Mouse (Mus musculus) embryonic facial prominence, embryonic 12.5 days (tissue): ENCODE results near the gene Rrnad1. TPM values are rescaled to one million over a fixed set of nuclear protein-coding genes. Genes with fewer than 3 reads are reported as not detected.

Source experiments
- ATAC-seq: fragments of 200-750 bp; cut with Nextera tagmentation; 2 replicates; pipeline ENCODE4 v1.8.0; 2017; ENCODE audit not compliant: insufficient number of reproducible peaks, insufficient read depth, low FRiP score, low TSS enrichment
- H3K27ac ChIP-seq: fragments of 300-500 bp; sonication (generic); 2 replicates; pipeline ENCODE4 v1.5.1; 2016; ENCODE audit warnings: mild to moderate bottlenecking
- H3K27me3 ChIP-seq: fragments of 300-500 bp; sonication (generic); 2 replicates; pipeline ENCODE4 v1.6.1; 2016; ENCODE audit warnings: mild to moderate bottlenecking, moderate library complexity
- H3K36me3 ChIP-seq: fragments of 300-500 bp; sonication (generic); 2 replicates; pipeline ENCODE4 v1.6.1; 2016; ENCODE audit warnings: mild to moderate bottlenecking
- H3K4me1 ChIP-seq: fragments of 300-500 bp; sonication (generic); 2 replicates; pipeline ENCODE4 v1.6.1; 2016
- H3K4me2 ChIP-seq: fragments of 300-500 bp; sonication (generic); replicated peaks from 2 replicates; pipeline ENCODE4 v1.6.1; 2016; ENCODE audit warnings: mild to moderate bottlenecking, moderate library complexity
- H3K4me3 ChIP-seq: fragments of 300-500 bp; sonication (generic); 2 replicates; pipeline ENCODE4 v1.5.1; 2016; ENCODE audit warnings: mild to moderate bottlenecking
- H3K9ac ChIP-seq: fragments of 300-500 bp; sonication (generic); 2 replicates; pipeline ENCODE4 v1.6.1; 2016; ENCODE audit warnings: mild to moderate bottlenecking, moderate library complexity
- H3K9me3 ChIP-seq: fragments of 300-500 bp; sonication (generic); 2 replicates; pipeline ENCODE4 v1.6.1; 2016; ENCODE audit warnings: mild to moderate bottlenecking, moderate library complexity
- WGBS: fragments of 180-500 bp; shearing (Covaris S2); methylation state at CpG from one replicate; pipeline ENCODE4 v1.1.7; 2016; 5-methylcytosine and 5-hydroxymethylcytosine counted together
- polyA plus RNA-seq: library from polyadenylated mRNA; unstranded; fragments of >200 nt; fragmentation: Nextera tagmentation; extraction: Ambion mirVana; gene quantifications from 2 replicates; pipeline ENCODE4 v1.2.1, GENCODE M21; 2016

Gene Rrnad1
- polyA plus RNA-seq, result 23.2 and 23.8 TPM in 2 replicates

DNA sequence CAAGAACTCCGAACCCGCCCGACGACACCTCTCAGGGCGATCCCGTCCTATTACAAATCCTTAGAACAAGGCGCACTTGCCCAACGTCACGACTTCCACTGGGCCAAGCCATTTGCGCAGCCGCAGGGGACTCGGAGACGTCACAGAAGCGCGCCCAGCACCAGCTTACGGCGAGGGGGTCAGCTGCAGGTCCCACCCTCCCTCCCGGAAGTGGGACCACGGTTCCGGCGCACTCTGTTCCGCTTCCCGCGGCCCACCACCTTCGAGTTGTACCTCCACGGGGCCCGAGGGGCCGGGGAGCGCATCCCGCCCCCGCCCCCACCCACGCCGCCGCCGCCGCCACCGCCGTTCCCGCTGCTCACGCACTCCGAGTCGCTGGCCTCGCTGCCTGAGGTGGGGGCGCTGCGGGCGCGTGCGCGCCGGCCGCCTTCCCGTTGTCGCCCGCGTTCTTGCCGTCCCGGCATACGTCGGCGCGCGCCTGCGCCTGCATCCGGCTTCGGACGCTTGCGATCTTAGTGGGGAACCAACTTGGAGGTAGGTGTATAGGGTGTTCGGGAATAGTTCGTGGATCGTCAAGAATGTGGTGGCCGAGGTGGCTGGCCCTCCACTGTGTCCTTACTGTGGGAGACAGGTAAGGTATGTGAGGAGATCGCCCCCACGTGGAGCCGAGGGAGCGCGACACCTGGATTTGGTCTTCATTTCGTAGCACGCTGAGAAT lies at the start of gene Rrnad1, which contains the start of gene Isg20l2:
Gene Rrnad1 (minus strand): TSS at position 640 of the 718 bp plus-strand sequence.
Gene Isg20l2 (plus strand): TSS at position 237 of the 718 bp plus-strand sequence.
- H3K9me3 ChIP-seq, result no peaks in the 10 kb centered on the region
- H3K9ac ChIP-seq, result peak within 1 kb of the TSS; percentile 91
- H3K27ac ChIP-seq, result peak within 1 kb of the TSS; percentile 92
- ATAC-seq, result peak; percentile 95
- peak within 1 kb of the TSS; percentile 83 for H3K4me2 ChIP-seq
- H3K36me3 ChIP-seq, result peaks cover 48% of the 10 kb centered on the region
- WGBS, result under 1% methylated on average over 78 of the region's 78 CpGs
- H3K27me3 ChIP-seq, result no peaks in the 10 kb centered on the region
- peak within 1 kb of the TSS; percentile 97 for H3K4me3 ChIP-seq
- peaks cover 25% of the 10 kb centered on the region for H3K4me1 ChIP-seq

DNA sequence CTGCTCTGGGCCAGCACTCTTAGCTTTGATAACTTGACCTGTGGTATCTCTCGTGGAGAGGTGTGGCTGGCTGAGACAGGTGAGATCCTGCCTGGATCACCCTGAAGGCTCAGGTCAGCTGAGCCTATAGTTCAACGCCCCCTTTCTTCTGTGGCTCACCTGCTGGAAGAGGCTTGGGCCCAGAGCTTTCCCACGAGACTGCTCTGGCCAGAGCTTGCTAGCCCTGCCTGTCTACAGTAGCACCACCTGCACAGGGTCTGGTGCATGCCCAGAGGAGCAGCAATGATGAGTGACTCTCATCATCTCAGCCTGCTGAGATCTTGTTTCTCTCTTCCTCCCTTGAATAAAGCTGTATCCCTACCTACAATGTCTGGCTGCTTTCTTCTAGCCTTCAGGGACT lies 49.6 kb upstream of the Rrnad1 start:
- Histone ChIP-seq H3K27ac (no peak overlapping the region), H3K4me3 (no peak overlapping the region), H3K36me3 (0 out of 2 replicates have a peak, but pooled peaks cover 6% of the 10 kb centered on the region), H3K9ac (no peak overlapping the region), H3K4me2 (no peak overlapping the region), H3K4me1 (peaks cover 43% of the 10 kb centered on the region), H3K27me3 (no peaks in the 10 kb centered on the region), H3K9me3 (no peaks in the 10 kb centered on the region)
- 56% methylated on average over 3 of the region's 3 CpGs for WGBS
- no peak for ATAC-seq

DNA sequence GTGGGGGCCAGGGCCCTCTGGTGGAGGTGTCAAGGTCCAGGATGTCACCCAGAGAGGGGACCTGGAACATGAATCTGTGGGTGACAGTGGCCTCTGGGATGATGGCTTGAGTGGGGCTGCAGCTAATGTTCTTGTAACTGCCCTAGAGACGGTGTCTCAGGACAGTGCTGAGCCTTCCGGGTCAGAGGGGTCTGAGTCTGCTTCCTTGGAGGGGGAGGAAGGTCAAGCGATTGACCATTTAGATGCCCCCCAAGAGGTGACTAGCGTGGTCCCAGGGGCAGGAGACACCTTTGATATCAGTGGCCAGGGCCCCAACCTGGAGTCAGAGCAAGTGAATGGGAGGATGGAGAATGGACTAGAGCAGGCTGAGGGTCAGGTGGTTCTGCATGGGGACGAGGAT lies 49.0 kb upstream of the Rrnad1 start:
- H3K9me3 ChIP-seq, result no peaks in the 10 kb centered on the region
- WGBS, result 82% methylated on average over 5 of the region's 5 CpGs
- no peak overlapping the region for H3K27ac ChIP-seq
- H3K4me3 ChIP-seq, result no peak overlapping the region
- ATAC-seq, result no peak
- H3K4me2 ChIP-seq, result no peak overlapping the region
- no peaks in the 10 kb centered on the region for H3K27me3 ChIP-seq
- H3K36me3 ChIP-seq, result 0 out of 2 replicates have a peak, but pooled peaks cover 6% of the 10 kb centered on the region
- peaks cover 44% of the 10 kb centered on the region for H3K4me1 ChIP-seq
- no peak overlapping the region for H3K9ac ChIP-seq

DNA sequence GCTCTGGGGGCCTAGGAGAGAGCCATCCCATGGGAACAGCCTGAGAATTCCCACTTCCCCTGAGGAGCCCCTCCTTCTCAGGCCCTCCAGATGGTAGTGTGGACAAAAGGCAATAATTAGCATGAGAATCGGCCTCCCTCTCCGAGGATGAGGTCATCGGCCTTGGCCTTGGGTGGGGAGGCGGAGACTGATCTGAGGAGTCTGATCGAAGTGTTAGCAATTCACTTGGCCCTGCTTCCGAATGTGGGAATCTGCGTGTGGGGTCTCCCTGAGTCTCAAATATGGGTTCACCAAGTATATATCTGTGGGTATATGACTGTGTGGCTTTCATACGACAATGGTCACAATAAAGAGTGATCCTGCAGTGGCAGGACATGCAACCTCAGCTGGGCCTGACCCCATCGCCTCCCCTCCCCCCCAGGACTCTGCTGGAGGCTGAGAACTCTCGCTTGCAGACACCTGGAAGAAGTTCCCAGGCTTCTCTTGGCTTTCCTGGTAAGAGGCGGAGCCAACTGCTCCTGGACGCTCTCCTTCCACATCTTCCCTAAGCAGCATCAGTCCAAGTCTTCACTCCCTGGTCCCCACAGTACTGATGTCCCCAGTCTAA lies 44.0 kb upstream of the Rrnad1 start:
- Histone ChIP-seq H3K4me3 (0 out of 2 replicates have a peak overlapping the region, but pooled peaks have one; percentile 53), H3K4me1 (peaks cover 47% of the 10 kb centered on the region), H3K36me3 (0 out of 2 replicates have a peak, but pooled peaks cover 6% of the 10 kb centered on the region)

DNA sequence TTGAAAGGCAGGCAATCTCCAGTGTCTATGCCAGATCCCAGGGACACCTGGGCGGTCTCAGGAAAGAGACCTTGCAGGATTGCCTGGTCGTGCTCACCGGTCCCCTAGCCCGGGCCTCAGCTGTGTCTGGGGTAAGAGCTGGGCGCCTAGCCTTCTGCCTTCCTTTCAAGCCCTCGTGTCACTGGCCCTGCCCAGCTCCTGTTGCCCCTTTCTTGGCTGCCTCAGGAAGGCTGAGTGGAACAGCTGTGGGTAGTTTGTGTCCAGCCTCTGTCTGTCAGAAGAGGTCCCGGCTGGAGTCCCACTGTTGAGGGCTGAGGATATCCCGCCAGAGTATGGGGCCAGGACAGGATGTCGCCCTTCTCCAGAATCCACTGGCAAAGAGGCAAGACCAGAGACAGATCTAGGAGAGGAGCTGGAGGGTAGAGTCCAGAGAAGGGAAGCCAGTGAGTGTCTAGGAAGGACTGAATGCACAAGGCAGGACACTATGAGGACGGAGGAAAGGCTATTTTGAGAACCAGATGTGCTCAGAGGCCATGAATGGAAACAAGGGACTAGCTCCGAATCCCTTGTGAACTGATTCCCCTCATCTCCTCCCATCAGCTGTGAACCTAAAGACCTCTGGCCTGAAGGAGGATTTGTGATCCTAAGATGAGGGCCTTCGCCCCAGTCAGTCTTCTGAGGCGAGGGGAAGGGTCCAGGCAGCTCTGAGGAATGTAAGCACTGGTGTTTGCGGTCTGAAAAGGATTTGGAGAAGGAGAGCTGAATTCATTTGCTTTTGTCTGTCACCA lies 43.3 kb upstream of the Rrnad1 start:
- Histone ChIP-seq H3K27ac (peak overlapping the region; percentile 24; the same call in 1 of the 2 replicates), H3K4me3 (peak overlapping the region; percentile 53), H3K4me1 (peaks cover 47% of the 10 kb centered on the region), H3K9me3 (no peaks in the 10 kb centered on the region), H3K36me3 (0 out of 2 replicates have a peak, but pooled peaks cover 6% of the 10 kb centered on the region), H3K27me3 (peaks cover 16% of the 10 kb centered on the region; the same call in 1 of the 2 replicates), H3K4me2 (peak overlapping the region; percentile 96), H3K9ac (0 out of 2 replicates have a peak overlapping the region, but pooled peaks have one; percentile 71)
- WGBS, result 26% methylated on average over 14 of the region's 14 CpGs
- ATAC-seq, result no peak

More for the DNA sequence above, 44.0 kb upstream of the Rrnad1 start:
- H3K27me3 ChIP-seq, result peaks cover 16% of the 10 kb centered on the region; the same call in 1 of the 2 replicates
- H3K9ac ChIP-seq, result no peak overlapping the region; the same call in 1 of the 2 replicates
- no peaks in the 10 kb centered on the region for H3K9me3 ChIP-seq
- peak overlapping the region; percentile 96 for H3K4me2 ChIP-seq
- peak overlapping the region; percentile 24 for H3K27ac ChIP-seq
- no peak for ATAC-seq
- WGBS, result 15% methylated on average over 12 of the region's 12 CpGs

DNA sequence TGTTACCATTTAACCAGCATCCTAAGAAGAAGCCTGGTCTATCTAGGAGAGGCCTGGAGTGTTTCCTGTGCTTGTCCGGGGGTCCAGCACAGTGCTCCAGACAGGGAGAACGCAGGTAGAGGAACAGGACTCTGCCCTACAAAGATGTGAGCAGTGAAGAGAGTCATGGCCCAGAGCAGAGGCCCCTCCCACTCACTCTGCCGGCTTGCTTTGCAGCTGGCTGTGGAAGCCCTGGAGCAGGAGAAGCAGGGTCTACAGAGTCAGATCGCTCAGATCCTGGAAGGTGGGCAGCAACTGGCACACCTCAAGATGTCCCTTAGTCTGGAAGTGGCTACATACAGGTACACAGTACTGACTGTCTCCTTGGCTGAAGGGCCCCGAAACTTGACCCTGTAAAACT lies 42.3 kb upstream of the Rrnad1 start:
- peaks cover 16% of the 10 kb centered on the region; the same call in 1 of the 2 replicates for H3K27me3 ChIP-seq
- H3K9ac ChIP-seq, result peak overlapping the region; percentile 71
- H3K4me1 ChIP-seq, result peaks cover 47% of the 10 kb centered on the region
- H3K27ac ChIP-seq, result peak overlapping the region; percentile 26; the same call in 1 of the 2 replicates
- ATAC-seq, result no peak
- peak overlapping the region; percentile 96 for H3K4me2 ChIP-seq
- H3K4me3 ChIP-seq, result peak overlapping the region; percentile 53
- H3K36me3 ChIP-seq, result 0 out of 2 replicates have a peak, but pooled peaks cover 6% of the 10 kb centered on the region
- WGBS, result 21% methylated on average over 5 of the region's 5 CpGs
- no peaks in the 10 kb centered on the region for H3K9me3 ChIP-seq

DNA sequence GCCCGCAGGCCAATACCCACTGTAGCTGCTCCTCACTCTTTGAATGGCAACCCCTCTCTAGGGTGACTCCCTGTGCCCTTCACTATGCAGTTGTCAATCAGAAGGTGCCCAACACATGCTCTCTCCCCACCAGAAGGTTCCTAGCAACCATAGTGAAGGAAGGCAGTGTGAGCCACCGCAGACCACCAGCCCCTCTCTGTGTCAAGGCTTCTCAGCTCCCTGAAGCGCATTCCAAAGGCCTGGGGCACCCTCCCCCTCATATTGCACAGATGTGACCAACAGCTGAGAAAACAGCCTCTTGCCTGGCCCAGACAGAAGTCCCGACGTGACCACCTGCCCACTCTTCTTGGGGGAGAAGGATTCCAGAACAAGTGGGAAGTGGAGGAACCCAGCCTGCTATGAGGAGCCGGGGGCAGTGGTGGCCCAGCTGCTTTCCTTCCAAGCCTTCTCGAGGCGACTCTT lies 41.7 kb upstream of the Rrnad1 start:
- ATAC-seq, result no peak
- H3K27me3 ChIP-seq, result peaks cover 16% of the 10 kb centered on the region; the same call in 1 of the 2 replicates
- H3K4me1 ChIP-seq, result peaks cover 47% of the 10 kb centered on the region
- peak overlapping the region; percentile 53 for H3K4me3 ChIP-seq
- H3K9ac ChIP-seq, result peak overlapping the region; percentile 71
- H3K4me2 ChIP-seq, result peak overlapping the region; percentile 96
- no peaks in the 10 kb centered on the region for H3K9me3 ChIP-seq
- H3K36me3 ChIP-seq, result 0 out of 2 replicates have a peak, but pooled peaks cover 6% of the 10 kb centered on the region
- 5% methylated on average over 8 of the region's 8 CpGs for WGBS
- H3K27ac ChIP-seq, result peak overlapping the region; percentile 42

DNA sequence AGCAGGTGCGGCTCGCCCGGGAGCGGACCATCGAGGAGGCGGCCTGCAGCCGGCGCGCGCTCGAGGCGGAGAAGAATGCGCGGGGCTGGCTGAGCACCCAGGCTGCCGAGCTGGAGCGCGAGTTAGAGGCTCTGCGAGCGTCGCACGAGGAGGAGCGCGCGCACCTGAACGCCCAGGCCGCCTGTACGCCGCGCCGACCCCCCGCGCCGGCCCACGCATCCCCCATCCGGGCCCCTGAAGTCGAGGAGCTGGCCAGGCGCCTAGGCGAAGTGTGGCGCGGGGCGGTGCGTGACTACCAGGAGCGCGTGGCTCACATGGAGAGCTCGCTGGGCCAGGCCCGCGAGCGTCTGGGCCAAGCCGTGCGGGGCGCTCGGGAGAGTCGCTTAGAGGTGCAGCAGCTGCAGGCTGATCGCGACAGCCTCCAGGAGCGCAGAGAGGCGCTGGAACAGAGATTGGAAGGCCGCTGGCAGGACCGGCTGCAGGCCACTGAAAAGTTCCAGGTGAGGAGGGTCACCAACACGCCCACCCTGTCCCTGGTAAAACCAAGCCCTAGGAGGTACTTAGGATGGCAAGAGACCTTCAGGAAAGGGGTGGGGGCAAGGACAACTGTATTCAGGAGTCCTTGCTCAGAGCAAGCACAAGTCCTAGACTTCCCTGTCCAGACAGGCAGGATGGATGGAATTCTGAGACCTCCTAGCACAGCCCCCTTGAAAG lies 41.1 kb upstream of the Rrnad1 start:
- H3K9ac ChIP-seq, result peak overlapping the region; percentile 71
- H3K36me3 ChIP-seq, result 0 out of 2 replicates have a peak, but pooled peaks cover under 1% of the 10 kb centered on the region
- peak overlapping the region; percentile 42 for H3K27ac ChIP-seq
- no peak for ATAC-seq
- H3K9me3 ChIP-seq, result no peaks in the 10 kb centered on the region
- peaks cover 47% of the 10 kb centered on the region for H3K4me1 ChIP-seq
- peak overlapping the region; percentile 53 for H3K4me3 ChIP-seq
- under 1% methylated on average over 57 of the region's 60 CpGs for WGBS
- H3K4me2 ChIP-seq, result peak overlapping the region; percentile 96
- H3K27me3 ChIP-seq, result peaks cover 16% of the 10 kb centered on the region; the same call in 1 of the 2 replicates

DNA sequence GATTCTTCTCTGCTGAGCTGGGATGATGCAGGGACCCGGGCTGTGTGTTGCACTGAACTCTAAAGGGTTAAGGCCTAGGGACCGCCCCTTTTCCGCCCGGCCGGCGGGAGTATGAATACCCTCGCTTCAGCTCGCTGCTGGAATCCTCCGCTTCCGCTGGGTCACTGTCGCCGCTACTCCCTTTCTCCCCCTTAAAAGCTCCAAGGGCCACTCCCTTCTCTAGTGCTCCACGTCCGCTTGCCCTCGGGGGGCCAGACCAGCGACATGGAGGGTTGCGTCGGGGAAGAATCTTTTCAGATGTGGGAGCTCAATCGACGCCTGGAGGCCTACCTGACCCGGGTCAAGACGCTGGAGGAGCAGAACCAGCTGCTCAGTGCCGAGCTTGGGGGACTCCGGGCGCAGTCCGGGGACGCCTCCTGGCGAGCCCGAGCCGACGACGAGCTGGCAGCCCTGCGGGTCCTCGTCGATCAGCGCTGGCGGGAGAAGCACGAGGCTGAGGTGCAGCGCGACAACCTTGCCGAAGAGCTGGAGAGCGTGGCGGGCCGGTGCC lies 40.5 kb upstream of the Rrnad1 start, which contains the start of gene Nes:
Gene Nes (plus strand): TSS at position 140 of the 550 bp plus-strand sequence.
- Histone ChIP-seq H3K4me2 (peak within 1 kb of the TSS; percentile 96), H3K9ac (peak within 1 kb of the TSS; percentile 71), H3K36me3 (no peaks in the 10 kb centered on the region), H3K9me3 (no peaks in the 10 kb centered on the region), H3K27me3 (peaks cover 16% of the 10 kb centered on the region; the same call in 1 of the 2 replicates), H3K4me3 (peak within 1 kb of the TSS; percentile 53), H3K4me1 (peaks cover 47% of the 10 kb centered on the region), H3K27ac (peak within 1 kb of the TSS; percentile 42)
- WGBS, result under 1% methylated on average over 44 of the region's 44 CpGs
- peak; percentile 67 for ATAC-seq
